Mouse (Mus musculus): ENCODE data around the gene Fkbp5.
A peak's percentile ranks its signal among the peaks of the same experiment; 100 is the strongest.
"Not testable (repeated sequence)": the region's sequence is repeated elsewhere in the genome, so short reads cannot be mapped to it uniquely, and the experiment has no call there.

Gene Fkbp5

GRCm38 (mm10) chr17:28373821-28374220, 143.5 kb downstream of the Fkbp5 start:
- no peak for DNase-seq (ENCODE audit: low spot score in 2 of 2)

- DNase-seq (ENCODE audit: low spot score in 2 of 2) = no peak
Observed at GRCm38 (mm10) chr17:28371941-28372340, 145.4 kb downstream of the Fkbp5 start.

- no peak for DNase-seq (ENCODE audit: low spot score in 2 of 2)
Observed at GRCm38 (mm10) chr17:28371286-28371685, 146.0 kb downstream of the Fkbp5 start.

- DNase-seq (ENCODE audit: low spot score in 2 of 2) = no peak
Observed at GRCm38 (mm10) chr17:28369056-28369455, 148.3 kb downstream of the Fkbp5 start.

- peak; percentile 49 to 54 for DNase-seq (ENCODE audit: low spot score in 2 of 2)
Observed at GRCm38 (mm10) chr17:28368449-28368848, 148.9 kb downstream of the Fkbp5 start.

GRCm38 (mm10) chr17:28365122-28365521, 152.2 kb downstream of the Fkbp5 start, which contains the start of gene Tulp1:
TSS of gene Tulp1 (minus strand) at chr17:28365222.
- no peak for DNase-seq (ENCODE audit: low spot score in 2 of 2)

GRCm38 (mm10) chr17:28363507-28363906, 153.8 kb downstream of the Fkbp5 start:
- DNase-seq (ENCODE audit: low spot score in 2 of 2) = no peak

GRCm38 (mm10) chr17:28362653-28363292, 154.6 kb downstream of the Fkbp5 start:
- DNase-seq (ENCODE audit: low spot score in 2 of 2) = no peak

GRCm38 (mm10) chr17:28361921-28362652, 155.2 kb downstream of the Fkbp5 start:
- no peak for DNase-seq (ENCODE audit: low spot score in 2 of 2)

- no peak for DNase-seq (ENCODE audit: low spot score in 2 of 2)
Observed at GRCm38 (mm10) chr17:28360531-28361277, 156.6 kb downstream of the Fkbp5 start.

- DNase-seq (ENCODE audit: low spot score in 2 of 2) = not testable (repeated sequence)
Observed at GRCm38 (mm10) chr17:28358576-28359261, 158.6 kb downstream of the Fkbp5 start.

- no peak for DNase-seq (ENCODE audit: low spot score in 2 of 2)
Observed at GRCm38 (mm10) chr17:28355871-28356270, 161.5 kb downstream of the Fkbp5 start.

GRCm38 (mm10) chr17:28352018-28352417, 165.3 kb downstream of the Fkbp5 start:
- DNase-seq (ENCODE audit: low spot score in 2 of 2) = no peak

- DNase-seq (ENCODE audit: low spot score in 2 of 2) = no peak
Observed at GRCm38 (mm10) chr17:28351353-28351890, 165.9 kb downstream of the Fkbp5 start.

GRCm38 (mm10) chr17:28350466-28351352, 166.6 kb downstream of the Fkbp5 start, which contains the start of gene Tead3:
TSS of gene Tead3 (minus strand) at chr17:28350817.
- DNase-seq (ENCODE audit: low spot score in 2 of 2) = no peak

- DNase-seq (ENCODE audit: low spot score in 2 of 2) = no peak
Observed at GRCm38 (mm10) chr17:28349901-28350465, 167.3 kb downstream of the Fkbp5 start.

- no peak for DNase-seq (ENCODE audit: low spot score in 2 of 2)
Observed at GRCm38 (mm10) chr17:28349264-28349880, 168.0 kb downstream of the Fkbp5 start.

Measured in frontal cortex, postnatal 25 days (tissue).